Mouse (Mus musculus) frontal cortex, adult (tissue): ENCODE data around the gene B3gnt8.

Experiments
- ATAC-seq: cut with Nextera tagmentation; 2 replicates; pipeline ENCODE4 v1.9.2; 2017; ENCODE audit warnings: mild to moderate bottlenecking, moderate library complexity, mixed read lengths; ENCODE audit not compliant: low TSS enrichment

B3gnt8 gene

DNA sequence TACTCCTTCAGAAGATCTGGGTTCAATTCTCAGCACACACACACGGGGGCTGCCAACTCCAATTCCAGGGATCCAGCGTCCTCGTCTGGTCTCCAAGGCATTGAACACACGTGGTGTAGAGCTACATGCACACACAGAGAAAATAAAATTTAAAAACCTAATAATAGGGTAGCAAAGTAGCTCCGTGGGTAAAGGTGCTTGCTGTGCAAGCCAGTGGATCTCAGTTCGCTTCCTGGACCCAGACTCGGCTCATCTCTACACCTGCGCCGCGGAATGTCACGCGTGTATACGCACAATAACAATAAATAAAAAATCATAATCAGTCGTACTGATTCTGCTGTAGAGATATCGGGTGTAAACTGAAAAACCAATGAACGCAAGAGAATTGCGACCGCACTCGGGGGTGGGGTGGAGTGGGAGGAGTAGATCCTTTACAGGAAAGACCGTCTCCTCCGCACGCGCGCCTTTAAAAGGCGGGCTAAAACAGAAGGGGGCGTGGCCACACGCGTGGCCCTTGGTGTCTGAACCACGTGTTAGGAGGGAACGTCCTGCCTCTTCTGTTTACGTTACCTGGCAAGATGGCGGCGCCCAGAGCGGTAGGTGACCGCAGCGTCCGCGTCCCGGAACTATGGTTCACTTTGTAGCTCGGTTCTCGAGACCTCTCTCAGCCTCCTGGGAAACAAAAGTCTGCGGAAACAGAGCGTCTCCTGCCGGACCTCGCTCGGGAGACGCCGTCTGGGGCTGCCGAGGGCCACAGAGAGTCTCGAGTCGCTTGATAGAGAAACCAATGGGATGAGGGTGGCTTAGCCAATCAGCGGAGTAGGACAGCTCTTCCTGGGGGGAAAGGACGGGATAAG is 7.4 kb upstream of the B3gnt8 start, which contains the start of gene Dmac2:
Dmac2 (plus strand) TSS at position 550 of the 857 bp plus-strand sequence.
- ATAC-seq: peak; percentile 97

DNA sequence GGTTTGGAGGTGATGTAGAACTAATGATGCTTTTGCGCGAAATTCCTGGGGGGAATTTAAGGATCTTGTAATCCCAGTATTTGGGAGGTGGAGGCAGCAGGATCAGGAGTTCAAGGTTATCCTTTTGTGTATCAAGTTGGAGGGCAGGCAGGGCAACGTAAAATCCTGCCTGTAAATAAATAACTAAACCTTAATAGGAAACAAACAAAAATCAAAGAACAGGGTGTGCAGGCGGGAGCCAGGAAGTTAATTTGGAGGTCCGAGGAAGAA is 6.8 kb upstream of the B3gnt8 start:
- no peak for ATAC-seq

DNA sequence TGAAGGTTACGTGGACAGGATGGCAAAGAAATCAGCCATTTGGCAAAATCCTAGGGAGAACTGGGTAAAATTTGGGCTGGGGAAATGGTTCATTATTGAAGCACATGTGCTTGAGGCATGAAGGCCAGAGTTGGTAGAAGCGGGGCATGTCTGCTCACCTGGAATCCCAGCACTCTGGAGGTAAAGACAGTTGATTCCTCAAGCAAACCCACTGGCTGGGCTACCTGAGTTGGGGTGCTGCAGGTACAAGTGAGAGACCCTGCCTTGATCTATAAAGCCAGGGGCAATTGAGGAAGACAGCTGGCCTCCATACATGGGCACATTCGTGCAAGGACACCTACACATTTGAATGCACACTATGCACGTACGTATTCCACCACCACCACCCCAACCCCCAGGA is 6.4 kb upstream of the B3gnt8 start:
- ATAC-seq: no peak

DNA sequence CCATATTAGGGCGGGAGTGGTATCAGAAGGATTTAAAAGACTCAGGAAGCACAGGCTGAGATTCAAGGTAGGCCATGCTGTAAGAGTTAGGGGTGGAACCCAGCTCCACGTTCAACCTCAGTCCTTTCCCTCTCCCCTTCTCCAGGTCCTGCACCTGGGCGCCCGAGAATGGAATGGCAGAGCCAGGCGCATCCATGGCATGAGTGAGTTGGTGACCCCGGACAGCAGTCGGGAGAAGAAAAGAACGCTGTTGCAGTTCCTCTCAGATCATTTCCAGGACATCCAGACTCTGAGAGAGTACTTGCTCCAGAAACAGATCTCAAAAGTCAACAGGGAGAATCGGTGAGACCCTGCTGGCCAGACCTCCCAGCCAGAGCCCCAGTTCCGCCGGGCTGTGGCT is 5.7 kb upstream of the B3gnt8 start:
- no peak for ATAC-seq

- peak; percentile 16 for ATAC-seq
These were observed 2.5 kb upstream of the B3gnt8 start for GRCm38 (mm10) chr7:25623857-25624370.

DNA sequence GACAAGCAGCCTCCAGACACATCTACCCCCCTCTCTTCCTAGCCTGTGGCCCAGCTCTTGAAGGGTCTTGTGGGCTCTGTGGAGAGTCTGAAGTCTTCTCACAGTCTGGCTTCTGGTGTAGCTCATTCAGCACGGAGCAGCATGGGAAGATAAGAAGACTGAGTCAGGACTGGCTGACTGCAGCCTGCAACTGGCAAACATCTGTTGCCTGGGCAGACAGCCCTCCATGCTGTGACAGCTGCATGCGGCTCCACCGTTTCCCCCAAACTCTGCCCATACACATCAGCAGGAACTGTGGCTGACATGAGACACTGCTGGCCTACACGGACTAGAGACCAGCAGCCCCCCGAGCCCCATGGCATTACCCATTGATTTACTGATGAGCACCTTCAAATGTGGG is 1.6 kb upstream of the B3gnt8 start:
- ATAC-seq: no peak

DNA sequence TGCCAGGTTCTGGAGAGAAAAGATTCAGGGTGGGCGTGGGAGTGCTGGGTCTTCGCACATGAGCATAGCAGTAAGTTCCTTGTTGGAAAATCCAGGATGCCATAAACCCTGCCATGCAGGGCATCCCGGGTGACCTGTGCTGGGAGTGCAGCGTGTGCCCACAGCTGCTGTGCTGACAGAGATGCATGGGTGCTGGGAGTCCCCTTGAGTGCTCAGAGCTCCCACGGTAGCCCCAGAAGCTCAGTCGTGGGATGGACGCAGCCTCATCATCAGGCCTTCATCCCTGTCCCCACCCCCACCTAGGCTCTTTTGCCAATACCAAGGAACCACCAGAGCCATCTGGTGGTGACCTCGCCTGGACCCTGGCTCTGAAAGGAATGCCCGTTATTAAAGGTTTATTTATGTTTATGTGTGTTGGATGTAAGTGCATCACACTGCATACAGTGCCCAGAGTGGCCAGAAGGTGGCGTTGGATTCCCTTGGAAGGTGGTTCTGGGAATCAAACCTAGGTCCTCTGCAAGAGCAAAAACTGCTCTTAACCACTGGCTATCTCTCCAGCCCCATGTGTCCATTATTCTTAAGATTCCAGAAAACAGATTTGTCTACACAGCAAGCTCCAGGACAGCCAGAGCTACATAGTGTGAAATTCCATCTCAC is 732 bp upstream of the B3gnt8 start:
- no peak for ATAC-seq

GRCm38 (mm10) chr7:25627431-25628322 is 1.2 kb downstream of the B3gnt8 start:
- no peak for ATAC-seq

DNA sequence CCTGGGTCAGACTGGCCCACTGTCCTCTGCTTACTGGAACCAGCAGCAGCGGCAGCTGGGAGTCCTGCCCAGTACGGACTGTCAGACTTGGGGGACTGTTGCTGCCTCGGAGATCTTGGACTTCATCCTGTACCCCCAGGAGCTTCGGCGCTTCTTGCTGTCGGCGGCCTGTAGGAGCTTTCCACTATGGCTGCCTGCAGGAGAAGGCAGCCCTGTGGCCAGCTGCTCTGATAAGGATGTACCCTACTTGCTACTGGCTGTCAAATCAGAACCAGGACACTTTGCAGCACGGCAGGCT is 1.8 kb downstream of the B3gnt8 start:
- ATAC-seq: no peak

GRCm38 (mm10) chr7:25632679-25633078 is 6.2 kb downstream of the B3gnt8 start:
- no peak for ATAC-seq

DNA sequence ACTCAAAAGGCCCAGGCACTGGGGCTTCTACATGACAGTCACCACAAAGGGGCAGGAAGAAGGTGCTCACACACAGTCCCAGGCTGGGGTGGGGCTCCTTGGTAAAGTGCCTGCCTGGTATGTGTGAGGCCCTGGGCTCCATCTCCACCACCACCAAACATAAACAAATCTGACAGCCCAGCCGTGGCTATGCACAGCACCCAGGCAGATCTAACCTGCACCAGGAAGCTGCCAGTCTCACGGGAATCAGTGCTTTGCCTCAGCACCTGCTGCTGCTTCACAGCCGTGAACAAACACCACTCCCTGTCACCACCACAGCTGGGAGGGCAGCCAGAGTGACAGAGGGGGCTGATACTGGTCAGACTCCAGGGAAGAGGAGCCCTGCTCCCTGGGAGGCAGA is 9.9 kb downstream of the B3gnt8 start:
- no peak for ATAC-seq

DNA sequence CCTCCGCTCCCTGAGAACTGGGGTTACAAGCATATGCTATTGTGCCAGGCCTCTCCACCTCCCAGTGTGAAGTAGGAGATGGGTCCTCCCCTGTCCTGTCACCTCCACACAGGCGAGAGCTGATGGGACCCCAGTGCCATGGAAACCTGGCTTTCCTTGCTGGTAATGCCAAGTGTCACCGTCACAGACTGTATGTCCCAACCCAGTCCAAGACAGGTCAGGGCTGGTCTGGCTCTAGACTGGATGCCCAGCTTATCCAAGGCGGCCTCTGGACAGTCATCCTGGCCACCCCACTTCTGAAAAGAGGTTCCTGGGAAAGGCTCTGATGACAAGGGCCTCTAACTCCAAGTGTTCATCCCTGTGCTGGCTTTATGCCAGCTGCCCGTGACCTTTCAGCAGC is 10.6 kb downstream of the B3gnt8 start:
- no peak for ATAC-seq

DNA sequence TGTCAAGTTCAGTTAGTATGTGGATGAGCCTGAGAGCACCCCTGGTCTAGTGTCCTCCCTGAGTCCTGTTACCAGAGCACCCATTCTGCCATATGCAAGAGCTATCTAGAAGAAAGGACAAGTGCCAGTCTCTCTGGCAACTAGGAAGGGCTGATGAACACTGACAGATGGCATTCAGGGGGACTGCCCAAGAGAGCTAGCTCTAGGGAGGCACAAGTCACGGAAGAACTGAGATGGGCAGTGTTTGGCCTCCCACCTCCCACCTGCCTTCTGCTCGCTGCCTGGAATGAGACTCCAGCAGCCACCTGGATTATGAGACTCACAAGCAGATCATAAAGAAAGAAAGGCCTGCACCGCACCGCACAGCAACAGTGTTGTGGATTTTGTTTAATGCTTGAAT is 13.3 kb downstream of the B3gnt8 start:
- peak; percentile 69 for ATAC-seq

DNA sequence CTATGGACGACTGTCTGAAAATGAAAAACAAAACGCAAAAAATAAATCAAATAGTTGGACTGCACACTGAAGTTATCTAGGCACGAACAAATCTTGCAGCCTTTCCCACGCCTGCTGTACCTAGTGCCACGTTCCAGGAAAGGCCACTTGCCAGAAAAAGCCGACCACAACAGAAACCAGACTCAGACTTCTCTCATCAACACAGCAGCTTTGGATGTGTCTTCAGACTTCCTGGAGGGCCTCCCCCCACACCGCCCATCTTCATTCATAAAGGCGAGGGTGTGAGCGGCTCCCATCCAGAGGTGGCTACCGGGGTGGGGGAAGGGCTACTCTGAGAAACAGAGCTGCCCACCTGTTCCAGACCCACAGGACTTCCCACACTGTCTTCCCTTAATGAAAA is 17.7 kb downstream of the B3gnt8 start:
- ATAC-seq: no peak

DNA sequence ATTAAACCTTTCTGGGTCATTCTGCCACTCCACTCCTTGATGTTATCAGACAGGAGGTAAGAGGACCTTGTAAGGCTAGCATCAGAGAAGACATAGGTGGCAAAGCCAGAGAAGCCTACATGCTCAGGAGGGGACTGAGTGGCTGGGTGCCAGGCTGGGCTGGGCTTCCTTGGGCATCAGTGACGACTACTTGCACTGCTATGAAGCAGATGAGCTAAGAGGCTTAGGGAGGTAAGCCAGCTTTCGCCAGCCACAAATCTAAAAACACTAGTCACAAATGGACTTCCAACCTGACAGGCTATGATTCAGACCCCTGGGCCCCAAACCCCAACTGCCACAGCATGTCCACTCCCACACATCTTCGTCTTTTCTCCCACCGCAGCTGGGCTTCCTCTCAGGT is 18.2 kb downstream of the B3gnt8 start:
- no peak for ATAC-seq

DNA sequence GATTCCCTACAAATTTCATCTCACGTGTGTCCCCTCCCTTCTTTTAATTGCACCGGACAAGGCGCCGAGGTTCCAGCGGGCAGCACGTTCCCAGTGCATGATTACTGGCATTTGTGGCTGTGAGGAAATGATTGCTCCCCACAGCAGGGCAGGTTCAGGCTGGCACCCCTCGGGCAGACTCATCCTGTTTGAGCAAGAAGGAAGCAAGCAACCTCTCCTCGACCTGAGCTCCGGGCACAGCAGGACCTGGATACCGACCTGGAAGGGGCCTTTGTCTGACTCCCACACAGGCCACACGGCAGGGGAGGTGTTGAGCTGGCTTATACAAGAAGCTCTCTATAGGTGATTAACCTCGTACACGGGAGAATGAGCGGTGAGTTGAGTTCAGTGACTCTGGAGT is 18.6 kb downstream of the B3gnt8 start:
- no peak for ATAC-seq

DNA sequence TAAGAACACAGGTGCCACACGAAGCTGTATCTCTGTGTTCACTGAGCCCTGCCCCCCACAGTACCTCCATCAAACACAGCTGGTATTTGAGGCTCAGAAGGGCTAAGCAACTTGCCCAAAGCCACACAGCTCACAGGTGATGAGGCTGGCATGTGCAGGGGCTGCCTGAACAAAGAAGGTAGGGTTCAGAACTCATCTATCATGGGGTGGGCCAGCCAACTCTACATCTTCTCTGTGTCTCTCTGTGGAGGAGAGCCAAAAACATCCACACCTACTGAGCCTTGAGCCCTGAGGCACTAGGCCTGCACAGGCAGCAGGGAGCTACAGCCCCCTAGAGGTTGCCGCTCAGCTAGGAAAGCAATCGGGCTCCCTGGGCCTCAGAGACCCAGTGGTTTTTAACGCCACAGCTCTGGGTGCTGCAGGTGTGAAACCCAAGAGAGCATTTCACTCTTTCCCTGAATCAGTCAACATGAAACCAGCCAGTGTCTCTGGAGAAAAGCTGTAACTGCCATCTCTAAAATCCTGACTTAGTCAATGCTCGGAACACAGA is 21.2 kb downstream of the B3gnt8 start:
- ATAC-seq: no peak

DNA sequence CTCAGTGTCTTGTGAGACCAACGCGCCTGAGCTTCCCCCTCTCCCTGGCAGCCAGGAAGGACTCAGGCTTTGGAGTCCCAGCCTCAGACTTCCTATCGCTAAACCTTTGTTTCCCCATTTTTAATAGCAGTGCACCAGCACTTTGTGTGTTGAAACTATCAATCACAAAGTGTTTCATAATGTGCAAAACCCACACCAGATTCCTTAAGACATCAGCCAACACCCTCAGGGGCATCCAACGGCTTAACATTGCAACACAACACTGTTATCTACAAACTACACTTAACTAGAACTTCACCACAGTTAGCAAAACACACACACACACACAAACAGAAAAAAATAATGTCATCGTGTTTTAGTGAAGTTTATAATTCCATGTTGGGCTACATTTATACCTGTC is 23.4 kb downstream of the B3gnt8 start:
- ATAC-seq: no peak

- no peak for ATAC-seq
These were observed 24.8 kb downstream of the B3gnt8 start for GRCm38 (mm10) chr7:25651281-25651680.

DNA sequence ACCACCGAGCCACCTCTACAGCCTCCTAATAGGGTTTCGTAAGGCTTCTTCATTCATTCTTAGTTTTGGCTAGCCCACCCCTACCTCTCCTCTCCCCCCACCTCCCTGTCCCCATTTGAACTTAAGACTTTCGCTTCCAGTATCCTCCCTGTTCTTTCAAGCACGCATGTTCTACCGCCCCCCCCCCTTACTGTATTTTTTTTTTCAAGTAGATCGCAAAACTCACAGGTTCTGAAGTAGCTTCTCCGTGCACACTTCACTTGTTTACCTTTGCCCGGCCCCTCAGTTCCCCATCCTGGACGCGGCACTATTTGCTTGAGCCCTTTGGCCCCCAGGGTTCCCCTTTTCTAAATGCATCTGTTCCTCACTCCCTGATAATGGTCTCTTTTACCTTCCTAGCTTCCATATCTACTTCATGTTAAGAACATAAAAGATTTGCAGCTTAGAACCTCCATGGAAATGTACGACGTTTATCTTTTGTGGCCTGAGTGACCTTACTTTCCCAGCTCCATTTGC is 25.8 kb downstream of the B3gnt8 start:
- ATAC-seq: no peak

GRCm38 (mm10) chr7:25655601-25656428 is 29.4 kb downstream of the B3gnt8 start:
- ATAC-seq: no peak
